8 mouse cellular contexts compared by ENCODE assay signal in genomic region chr11:116030088-116030897, GRCm38 (mm10). TPM values are rescaled to one million over a fixed set of nuclear protein-coding genes. Genes with fewer than 3 reads are reported as not detected.
DNase-seq lines count a peak whose midpoint lies in the region; ATAC-seq and TF ChIP-seq lines count a peak whose summit lies in the region.

TSS of gene Unk (plus strand) at chr11:116030322.

- peak; percentile 92 for ATAC-seq in cerebellum, adult (ENCODE audit: insufficient number of reproducible peaks, low FRiP score, low TSS enrichment)
- ATAC-seq in forebrain, embryonic 13.5 days: peak; percentile 95
- peak; percentile 94 for ATAC-seq in liver, postnatal 0 days
- ATAC-seq in neural tube, embryonic 14.5 days (ENCODE audit: low read depth): peak; percentile 94

- H3K4me1 ChIP-seq in ES-Bruce4 (ENCODE audit: control insufficient read depth, insufficient read depth, low read length): no peaks in the 10 kb centered on the region
- peaks cover 30% of the 10 kb centered on the region for H3K4me1 ChIP-seq in forebrain, embryonic 13.5 days
- H3K4me1 ChIP-seq in liver, postnatal 0 days (ENCODE audit: insufficient read depth): peaks cover 26% of the 10 kb centered on the region
- H3K4me1 ChIP-seq in neural tube, embryonic 14.5 days (ENCODE audit: control insufficient read depth, insufficient read depth, low read length): peaks cover 8% of the 10 kb centered on the region

- peak; percentile 99 for DNase-seq in heart, postnatal 10 days
- DNase-seq in large intestine, adult 2 months (ENCODE audit: low read depth, low spot score): peak; percentile 96
- peak; percentile 96 for DNase-seq in liver, postnatal 0 days
- DNase-seq in testis, postnatal 10 days (ENCODE audit: low spot score): peak; percentile 96

- H3K9ac ChIP-seq in ES-Bruce4 (ENCODE audit: low read depth, poor library complexity, severe bottlenecking): peak within 1 kb of the TSS; percentile 86
- H3K9ac ChIP-seq in forebrain, embryonic 13.5 days: peak within 1 kb of the TSS; percentile 81
- H3K9ac ChIP-seq in liver, postnatal 0 days (replicated peaks): peak within 1 kb of the TSS; percentile 93
- H3K9ac ChIP-seq in neural tube, embryonic 14.5 days (replicated peaks; ENCODE audit: low read depth, low read length): peak within 1 kb of the TSS; percentile 95

- under 1% methylated on average over 63 of the region's 67 CpGs for WGBS in forebrain, embryonic 13.5 days
- WGBS in large intestine, adult 2 months: under 1% methylated on average over 66 of the region's 67 CpGs
- 3% methylated on average over 60 of the region's 67 CpGs for WGBS in liver, postnatal 0 days (ENCODE audit: insufficient replicate concordance)
- WGBS in neural tube, embryonic 14.5 days: under 1% methylated on average over 46 of the region's 67 CpGs

- peak within 1 kb of the TSS; percentile 60 for H3K27ac ChIP-seq in ES-Bruce4 (ENCODE audit: insufficient read depth, low read length)
- H3K27ac ChIP-seq in forebrain, embryonic 13.5 days: peak within 1 kb of the TSS; percentile 99
- H3K27ac ChIP-seq in liver, postnatal 0 days (ENCODE audit: low read depth): peak within 1 kb of the TSS; percentile 98
- peak within 1 kb of the TSS; percentile 100 for H3K27ac ChIP-seq in neural tube, embryonic 14.5 days (ENCODE audit: low read depth, low read length)

- H3K27me3 ChIP-seq in ES-Bruce4 (ENCODE audit: control insufficient read depth, insufficient read depth, low read length, poor library complexity, severe bottlenecking): no peaks in the 10 kb centered on the region
- peaks cover 3% of the 10 kb centered on the region; the same call in 1 of the 2 replicates for H3K27me3 ChIP-seq in forebrain, embryonic 13.5 days
- no peaks in the 10 kb centered on the region for H3K27me3 ChIP-seq in liver, postnatal 0 days (ENCODE audit: insufficient read depth, low read length)
- no peaks in the 10 kb centered on the region for H3K27me3 ChIP-seq in neural tube, embryonic 14.5 days (ENCODE audit: control insufficient read depth, insufficient read depth, low read length)

- no peak for TF ChIP-seq CTCF in ES-Bruce4 (IDR thresholded peaks at IDR 0.05; ENCODE audit: low read depth, low read length)
- 0 out of 2 replicates have a peak, but pooled peaks have one; percentile 2 for TF ChIP-seq CTCF in liver, postnatal 0 days (IDR thresholded peaks at IDR 0.05; ENCODE audit: low read depth)

- peak within 1 kb of the TSS; percentile 88 for H3K4me2 ChIP-seq in forebrain, embryonic 13.5 days
- H3K4me2 ChIP-seq in liver, postnatal 0 days (ENCODE audit: low read depth, low read length): peak within 1 kb of the TSS; percentile 70
- H3K4me2 ChIP-seq in neural tube, embryonic 14.5 days (ENCODE audit: low read depth, low read length): peak within 1 kb of the TSS; percentile 91

- H3K36me3 ChIP-seq in ES-Bruce4 (ENCODE audit: control insufficient read depth, insufficient read depth, low read length, poor library complexity, severe bottlenecking): peaks cover 12% of the 10 kb centered on the region
- H3K36me3 ChIP-seq in forebrain, embryonic 13.5 days (ENCODE audit: poor library complexity, severe bottlenecking): peaks cover 5% of the 10 kb centered on the region; the same call in 1 of the 2 replicates
- no peaks in the 10 kb centered on the region for H3K36me3 ChIP-seq in liver, postnatal 0 days (replicated peaks; ENCODE audit: insufficient read depth, low read length)
- no peaks in the 10 kb centered on the region for H3K36me3 ChIP-seq in neural tube, embryonic 14.5 days (ENCODE audit: control insufficient read depth, insufficient read depth, low read length)

- H3K4me3 ChIP-seq in ES-Bruce4 (ENCODE audit: low read depth, low read length): peak within 1 kb of the TSS; percentile 90
- peak within 1 kb of the TSS; percentile 64 for H3K4me3 ChIP-seq in forebrain, embryonic 13.5 days
- peak within 1 kb of the TSS; percentile 75 for H3K4me3 ChIP-seq in liver, postnatal 0 days (ENCODE audit: low read depth, low read length)
- peak within 1 kb of the TSS; percentile 64 for H3K4me3 ChIP-seq in neural tube, embryonic 14.5 days (ENCODE audit: low read depth, low read length)

- intact Hi-C loops in heart, postnatal 10 days (cut with DNase I): loop anchor here (2.0 kb wide), 2 partner anchors 55 to 101 kb away; partner anchors contain the start of gene Trim65

- H3K9me3 ChIP-seq in ES-Bruce4 (replicated peaks; ENCODE audit: control insufficient read depth, insufficient read depth, low read length, poor library complexity, severe bottlenecking): peaks cover 16% of the 10 kb centered on the region
- H3K9me3 ChIP-seq in forebrain, embryonic 13.5 days (replicated peaks): no peaks in the 10 kb centered on the region
- no peaks in the 10 kb centered on the region for H3K9me3 ChIP-seq in liver, postnatal 0 days (ENCODE audit: low read length)
- no peaks in the 10 kb centered on the region for H3K9me3 ChIP-seq in neural tube, embryonic 14.5 days (ENCODE audit: control insufficient read depth, low read length)

- peak; percentile 18 for TF ChIP-seq POLR2A in ES-Bruce4 (IDR thresholded peaks at IDR 0.05; ENCODE audit: insufficient read depth, low read length)

- peak; percentile 92 for TF ChIP-seq EP300 in ES-Bruce4 (IDR thresholded peaks at IDR 0.05; ENCODE audit: insufficient read depth, low read depth, low read length)
- peak; percentile 96 for TF ChIP-seq EP300 in liver, postnatal 0 days (IDR thresholded peaks at IDR 0.05; ENCODE audit: low read depth)

RNA-seq across cellular contexts. Expression of gene Unk, which starts in this region (rescaled TPM):
- 33.9 and 35.8 TPM in 2 replicates for polyA plus RNA-seq in ES-Bruce4 (2011; ENCODE audit: insufficient read depth, insufficient read length, low read depth, missing spikeins)
- 38.0 and 42.3 TPM in 2 replicates for polyA plus RNA-seq in forebrain, embryonic 13.5 days (2015; fragmentation: Nextera tagmentation; extraction: Ambion mirVana)
- 10 to 100 TPM; 16.3 to 17.0 TPM for total RNA-seq in heart, postnatal 10 days (2021)
- polyA plus RNA-seq in large intestine, adult 2 months (2012; rRNA removed): 18.8 and 26.0 TPM in 2 replicates
- 3.9 and 5.1 TPM in 2 replicates for polyA plus RNA-seq in liver, postnatal 0 days (2015; fragmentation: Nextera tagmentation; extraction: Ambion mirVana)
- polyA plus RNA-seq in neural tube, embryonic 14.5 days (2014; fragmentation: Nextera tagmentation; extraction: Ambion mirVana): 29.1 and 29.5 TPM in 2 replicates

Comparison
In these comparisons a context has a peak if more than half of its experiments do, and no peak if none do; other contexts are left out.
1. Peak in every context shown above with its lines: DNase-seq, ATAC-seq, H3K4me3 ChIP-seq and H3K27ac ChIP-seq.